Mouse (Mus musculus) left cerebral cortex, postnatal 4 days (tissue): ENCODE results near the gene Gmfb. TPM values are rescaled to one million over a fixed set of nuclear protein-coding genes. Genes with fewer than 3 reads are reported as not detected.
"Not testable (repeated sequence)": the region's sequence is repeated elsewhere in the genome, so short reads cannot be mapped to it uniquely, and the experiment has no call there.

Experiments used
- DNase-seq: peaks from one replicate; pipeline ENCODE4 v3.0.0-alpha.2; 2022
- intact Hi-C: fragments of 180-260 bp; cut with DNase I; formaldehyde crosslinking; loops from one replicate; pipeline ENCODE4 v1.15.1; 2025
- total RNA-seq, 2 experiments: library from RNA; stranded (reverse); gene quantifications; 2 replicates each; pipeline ENCODE4 v1.2.3; 2021

Gmfb gene
- 100 to 1,000 TPM; 132 to 135 TPM for total RNA-seq

DNA sequence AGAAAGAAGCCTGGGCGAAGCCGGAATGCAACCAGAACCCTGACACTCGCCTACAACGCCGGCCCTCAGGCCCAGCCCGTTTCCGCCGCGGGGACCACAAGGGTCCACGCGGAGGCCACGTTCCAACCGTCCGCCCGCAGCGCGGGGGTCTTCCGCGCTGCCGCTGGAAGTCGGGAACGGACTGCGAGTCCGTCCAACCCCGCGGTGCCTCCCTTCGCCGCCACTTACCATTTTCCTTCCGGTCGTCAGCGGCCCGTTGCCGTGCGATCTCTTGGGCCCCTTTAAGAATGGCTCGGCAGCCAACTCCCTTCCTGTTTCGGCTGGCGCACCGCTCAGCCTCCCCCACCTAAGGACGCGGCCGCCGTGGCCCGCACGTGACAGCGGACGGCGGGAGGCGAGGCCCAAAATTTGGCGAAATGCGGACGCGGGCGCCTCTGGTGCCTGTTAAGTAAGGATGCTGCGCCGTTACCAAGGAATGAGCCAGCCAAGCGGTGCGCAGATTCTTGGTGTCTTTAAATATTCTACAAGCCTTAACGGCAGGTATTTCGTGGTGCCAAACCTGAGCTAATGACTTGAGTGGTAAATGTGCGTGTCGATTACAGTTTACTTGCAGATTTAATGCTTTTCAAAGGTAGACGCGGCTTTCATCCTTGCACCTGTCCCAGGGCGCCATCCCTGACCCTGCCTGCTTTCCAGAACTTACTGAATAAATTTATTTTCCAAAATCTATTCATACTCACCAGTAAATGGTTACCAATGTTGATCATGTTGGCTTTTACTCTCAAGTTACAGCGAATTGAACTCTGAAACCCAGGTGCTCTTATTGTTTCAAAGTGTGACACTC, at the start of gene Gmfb:
Gene Gmfb (minus strand): TSS at position 370 of the 844 bp plus-strand sequence.
- DNase-seq, result peak; percentile 94
- intact Hi-C loops, result no loop called here

DNA sequence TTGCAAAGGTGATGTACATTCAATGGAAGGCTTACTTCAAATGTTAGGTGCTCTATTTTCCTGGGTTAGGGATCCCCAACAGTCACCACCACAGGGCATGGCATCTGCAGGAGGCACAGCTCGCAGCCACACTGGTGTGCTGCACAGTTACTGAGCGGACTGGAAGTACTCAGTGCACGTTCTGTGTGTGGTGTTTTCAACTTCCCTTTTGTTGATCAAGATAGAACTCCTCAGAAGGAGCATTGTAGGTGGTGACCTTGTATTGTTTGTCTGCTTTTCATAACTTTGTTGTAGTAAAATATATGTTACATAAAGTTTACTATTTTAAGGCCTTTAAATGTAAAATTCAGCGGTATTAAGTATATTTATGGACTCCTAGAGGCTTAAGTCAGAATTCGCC, 40.9 kb upstream of the Gmfb start:
- intact Hi-C loops, result no loop called here
- DNase-seq, result no peak

DNA sequence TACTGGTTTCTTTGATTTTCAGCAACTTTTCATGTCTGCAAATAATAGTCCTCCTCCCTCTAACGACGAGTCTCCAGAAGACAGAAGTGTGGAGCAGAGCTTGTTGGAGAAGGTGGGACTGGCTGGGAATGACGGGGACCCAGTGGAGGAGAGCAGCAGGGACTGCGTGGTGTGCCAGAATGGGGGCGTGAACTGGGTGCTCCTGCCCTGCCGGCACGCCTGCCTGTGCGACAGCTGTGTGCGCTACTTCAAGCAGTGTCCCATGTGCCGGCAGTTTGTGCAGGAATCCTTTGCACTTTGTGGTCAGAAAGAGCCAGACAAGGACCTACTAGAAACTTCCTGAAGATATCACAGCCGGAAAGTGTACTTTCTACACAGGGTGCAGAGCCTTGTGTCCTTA, 31.6 kb upstream of the Gmfb start:
- peak; percentile 6 for DNase-seq
- intact Hi-C loops, result no loop called here

DNA sequence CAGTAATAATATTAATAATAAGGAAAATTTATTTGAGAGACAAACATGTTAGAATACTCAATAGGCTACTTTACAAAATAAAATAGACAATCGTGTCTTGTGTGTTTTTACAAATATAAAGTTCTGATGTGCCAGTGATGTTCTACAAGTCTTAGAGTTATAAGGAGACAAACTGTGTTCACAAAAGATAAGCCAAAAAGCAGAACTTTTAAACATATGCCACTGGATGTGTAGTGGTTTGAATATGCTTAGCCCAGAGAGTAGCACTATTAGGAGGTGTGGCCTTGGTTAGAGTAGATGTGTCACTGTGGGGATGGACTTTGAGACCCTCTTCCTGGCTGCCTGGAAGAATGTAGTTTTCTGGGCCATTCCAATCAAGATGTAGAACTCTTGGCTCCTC, 27.7 kb upstream of the Gmfb start:
- intact Hi-C loops, result no loop called here
- no peak for DNase-seq

DNA sequence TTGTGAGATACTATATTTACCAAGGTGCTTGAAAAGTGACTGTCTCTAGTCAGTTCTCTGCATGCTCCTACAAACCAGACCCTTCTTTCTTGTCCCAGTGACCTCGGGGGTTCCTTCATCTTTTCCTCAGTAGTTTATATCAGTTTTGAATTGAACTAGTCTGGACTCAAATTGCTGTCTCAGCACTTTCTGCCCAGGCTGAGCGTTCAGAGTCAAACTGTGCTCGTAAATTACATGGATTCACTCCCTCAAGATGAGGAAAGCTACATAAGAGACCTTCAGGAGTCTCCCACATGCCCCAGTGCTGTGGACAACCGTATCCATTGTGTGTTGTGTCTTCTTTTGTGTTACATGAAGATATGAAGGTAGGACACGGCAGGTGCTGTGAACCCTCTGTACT, 26.7 kb upstream of the Gmfb start:
- intact Hi-C loops, result no loop called here
- no peak for DNase-seq

DNA sequence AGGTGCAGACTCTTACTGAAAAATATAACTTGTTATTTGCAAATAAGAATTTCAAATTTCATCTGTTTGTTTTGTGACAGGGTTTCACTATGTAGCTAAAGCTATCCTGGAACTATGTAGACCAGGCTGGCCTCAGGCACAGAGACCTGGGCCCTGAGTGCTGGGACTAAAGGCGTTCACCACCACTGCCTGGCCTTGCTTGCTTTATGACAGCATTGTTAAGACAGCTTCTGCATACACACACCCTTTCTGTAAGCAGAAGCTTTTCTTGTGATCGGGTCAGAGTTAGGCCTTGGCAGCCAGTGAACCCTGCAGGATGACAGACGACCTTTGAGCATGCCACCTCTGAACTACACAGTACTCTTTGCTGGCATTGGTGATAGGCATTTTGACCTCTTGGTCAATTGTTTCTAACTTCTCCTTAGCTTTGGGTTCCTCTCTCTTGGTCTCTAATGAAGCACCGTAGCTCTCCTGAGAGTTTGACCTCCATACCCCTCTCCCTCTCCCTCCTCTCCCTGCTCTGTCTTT, 26.1 kb upstream of the Gmfb start:
- intact Hi-C loops, result no loop called here
- no peak for DNase-seq

DNA sequence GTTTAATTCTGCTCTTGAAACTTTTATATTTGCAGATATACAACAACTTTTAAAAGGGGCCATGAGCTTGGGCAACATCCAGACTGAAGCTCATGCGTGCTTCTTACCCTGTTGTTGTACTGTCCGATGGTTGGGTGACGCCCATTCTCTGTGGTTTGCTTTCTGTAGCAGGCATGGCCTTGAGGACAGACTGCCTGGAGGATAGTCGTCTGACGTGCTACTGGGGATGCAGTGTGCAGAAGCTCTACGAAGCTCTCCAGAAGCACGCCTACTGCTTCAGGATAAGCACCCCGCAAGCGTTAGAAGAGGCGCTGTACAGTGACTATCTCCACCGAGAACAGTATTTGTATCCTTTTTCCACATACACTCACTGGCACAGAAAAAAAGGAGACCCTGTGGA, 23.7 kb upstream of the Gmfb start:
- intact Hi-C loops, result no loop called here

DNA sequence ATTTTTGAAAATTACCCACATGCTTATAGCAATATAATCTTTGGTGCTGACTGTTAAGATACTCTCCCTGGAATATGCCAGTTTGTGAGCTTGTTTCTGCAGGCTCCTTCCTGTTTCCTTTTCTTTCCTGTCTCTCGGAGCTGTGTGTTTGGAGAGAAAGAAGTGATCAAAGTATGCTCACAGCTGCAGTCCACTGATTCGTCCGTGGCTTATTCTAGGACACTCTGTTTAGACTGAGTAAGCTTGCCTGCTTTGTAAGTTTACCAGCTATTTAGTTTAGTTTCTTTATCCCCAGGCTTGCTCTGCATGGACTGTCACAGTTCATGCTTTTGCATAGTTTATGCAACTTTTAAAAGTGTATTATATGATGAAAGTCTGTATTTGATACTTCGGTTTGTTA, 17.3 kb upstream of the Gmfb start:
- intact Hi-C loops, result no loop called here
- no peak for DNase-seq

More for the DNA sequence above, 23.7 kb upstream of the Gmfb start:
- no peak for DNase-seq

DNA sequence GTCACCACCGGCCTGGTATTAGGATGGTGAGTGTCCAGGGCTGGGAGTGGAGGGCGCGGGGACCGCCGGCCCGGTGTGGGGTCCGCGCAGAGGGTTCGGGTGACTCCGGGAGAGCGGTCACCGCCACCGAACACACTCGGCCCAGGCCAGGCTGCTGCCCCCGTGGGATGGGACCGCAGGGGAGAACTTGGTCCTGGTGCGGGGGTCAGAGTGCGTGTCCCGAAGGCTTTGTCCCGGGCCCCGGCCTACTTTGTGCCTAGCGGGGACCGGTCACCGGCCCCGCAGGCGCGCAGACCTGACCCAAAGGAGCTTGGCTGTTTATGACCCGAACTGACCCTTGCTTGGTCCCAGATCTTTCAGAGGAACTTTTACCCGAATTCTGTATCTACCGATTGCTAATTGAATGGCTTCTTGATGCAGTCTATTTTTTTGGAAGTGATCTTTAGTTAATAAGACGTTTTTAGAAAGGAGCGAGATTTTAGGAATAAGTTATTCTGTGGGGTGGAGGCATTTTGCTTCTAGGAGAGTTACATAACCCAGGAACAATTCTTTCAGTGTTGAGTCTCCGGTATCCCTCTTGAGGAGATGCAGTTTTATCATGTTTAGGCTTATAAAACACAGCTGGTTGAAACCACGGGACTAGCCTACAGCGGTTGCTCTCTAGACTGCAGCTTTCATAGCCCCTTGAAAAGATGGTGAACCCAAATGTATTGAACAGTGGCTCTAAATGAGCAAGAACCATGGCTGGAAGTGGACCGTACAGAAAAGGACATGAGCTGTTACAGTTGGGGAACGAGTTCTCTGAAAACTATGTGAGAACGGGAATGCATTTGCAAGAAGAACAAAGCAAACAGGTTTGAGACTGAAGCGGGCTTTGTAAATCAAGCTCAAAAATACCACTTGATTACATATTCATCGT, 10.6 kb upstream of the Gmfb start:
- intact Hi-C loops, result no loop called here
- DNase-seq, result peak; percentile 25

DNA sequence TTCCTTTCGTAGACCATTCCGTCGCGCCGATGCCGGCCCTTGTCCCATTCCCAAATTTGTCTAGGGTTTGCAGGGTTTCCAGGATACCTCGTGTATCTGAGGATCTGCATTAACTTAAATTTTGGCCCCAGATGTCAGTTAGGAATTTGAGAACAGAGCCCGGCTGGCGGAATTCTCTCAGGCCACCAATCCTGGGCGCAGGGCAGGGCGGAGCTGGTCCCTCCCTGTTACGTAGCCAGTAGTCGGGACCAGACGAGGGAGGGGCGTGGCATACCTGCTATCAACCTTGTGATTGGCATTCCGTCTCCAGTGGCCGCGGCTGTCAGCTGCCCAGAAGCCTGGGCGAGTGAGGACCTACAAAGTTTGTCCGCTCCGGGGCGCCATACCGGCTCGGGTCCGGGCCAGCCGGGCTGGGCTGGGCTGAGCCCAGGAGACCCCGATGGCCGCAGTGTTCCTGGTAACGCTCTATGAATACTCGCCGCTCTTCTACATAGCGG, 9.8 kb upstream of the Gmfb start, which contains the start of gene Cgrrf1:
Gene Cgrrf1 (plus strand): TSS at position 289 of the 497 bp plus-strand sequence.
- intact Hi-C loops, result no loop called here
- peak; percentile 94 for DNase-seq

DNA sequence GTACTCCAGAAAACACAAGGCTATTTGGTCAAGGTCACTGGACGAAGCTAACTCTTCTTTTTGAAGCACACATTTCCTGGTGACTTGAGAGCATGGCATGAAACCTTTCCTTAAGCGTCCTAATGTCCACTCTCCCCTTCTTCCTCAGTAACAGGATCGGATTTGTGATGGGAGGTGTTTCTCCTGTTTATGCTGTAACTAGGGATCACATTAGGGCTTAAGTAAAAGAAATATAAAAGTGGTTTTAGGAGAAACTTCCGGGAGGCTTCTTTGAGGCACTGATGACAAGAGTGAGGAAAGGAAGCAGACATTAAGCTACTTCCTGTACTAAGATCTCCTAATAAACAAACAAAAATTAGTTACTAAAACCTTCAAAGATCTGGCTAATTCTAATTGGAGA, 9.3 kb upstream of the Gmfb start:
- DNase-seq, result no peak

DNA sequence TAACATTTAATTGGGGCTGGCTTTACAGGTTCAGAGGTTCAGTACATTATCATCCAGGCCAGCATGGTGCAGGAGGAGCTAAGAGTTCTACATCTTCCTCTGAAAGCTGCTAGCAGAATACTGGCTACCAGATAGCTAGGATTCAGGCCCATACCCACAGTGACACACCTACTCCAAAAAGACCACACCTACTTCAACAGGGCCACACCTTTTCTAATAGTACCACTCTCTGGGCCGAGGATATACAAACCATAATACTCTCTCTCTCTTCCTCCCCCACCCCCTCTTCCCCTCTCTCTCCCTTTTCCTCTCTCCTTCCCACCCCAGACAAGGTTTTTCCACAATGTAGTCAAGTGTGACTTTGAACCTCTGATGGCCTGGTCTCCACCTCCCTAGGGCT, 5.4 kb upstream of the Gmfb start:
- intact Hi-C loops, result no loop called here
- DNase-seq, result no peak

More for the DNA sequence above, 9.3 kb upstream of the Gmfb start:
- intact Hi-C loops, result no loop called here

DNA sequence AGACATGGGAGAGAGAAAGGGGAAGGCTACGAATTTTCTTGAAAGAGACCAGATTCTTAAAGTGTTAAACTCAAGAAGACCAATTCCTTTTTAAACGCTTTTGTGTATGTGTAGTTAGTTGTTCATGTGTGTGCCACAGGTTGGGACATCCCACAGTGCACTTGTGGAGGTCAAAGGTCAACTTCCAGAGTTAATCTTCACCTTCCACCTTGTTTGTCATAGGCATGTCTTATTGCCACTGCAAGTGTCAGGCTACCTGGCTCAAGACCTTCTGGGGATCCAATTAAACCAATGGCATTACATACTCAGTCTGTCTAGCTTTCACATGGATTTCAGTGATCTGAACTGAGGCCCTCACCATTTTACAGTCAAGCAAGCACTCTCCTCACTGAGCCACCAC, 2.0 kb upstream of the Gmfb start:
- intact Hi-C loops, result no loop called here
- no peak for DNase-seq

DNA sequence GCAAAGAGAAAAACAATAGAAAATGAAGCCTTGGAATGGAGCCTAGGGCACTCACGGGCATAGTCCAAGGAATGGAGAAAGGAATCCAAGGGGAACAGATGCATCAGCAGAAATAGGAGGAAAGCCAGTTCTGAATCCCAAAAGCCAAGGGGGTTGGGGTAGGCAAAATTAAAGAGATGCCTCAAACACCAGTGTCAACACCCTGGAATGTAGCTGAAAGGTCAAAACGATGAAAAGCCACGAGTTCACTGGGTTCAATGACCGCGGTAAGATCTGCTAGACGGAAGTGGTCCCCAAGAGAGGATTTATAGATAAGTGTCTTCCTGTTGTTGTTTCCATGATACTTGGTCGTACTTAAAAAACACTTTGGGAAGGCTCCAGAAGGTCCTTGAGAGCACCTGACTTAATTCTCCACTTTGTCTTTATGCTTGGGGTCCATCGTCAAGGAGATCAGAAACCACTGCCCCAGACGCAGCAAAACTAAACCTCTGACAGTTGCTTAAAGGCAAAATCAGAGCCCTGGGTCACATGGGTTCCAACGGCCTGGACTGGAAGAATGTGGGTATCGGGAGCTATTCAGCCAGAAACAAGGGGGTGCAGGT, 670 bp downstream of the Gmfb start:
- intact Hi-C loops, result no loop called here
- no peak for DNase-seq

DNA sequence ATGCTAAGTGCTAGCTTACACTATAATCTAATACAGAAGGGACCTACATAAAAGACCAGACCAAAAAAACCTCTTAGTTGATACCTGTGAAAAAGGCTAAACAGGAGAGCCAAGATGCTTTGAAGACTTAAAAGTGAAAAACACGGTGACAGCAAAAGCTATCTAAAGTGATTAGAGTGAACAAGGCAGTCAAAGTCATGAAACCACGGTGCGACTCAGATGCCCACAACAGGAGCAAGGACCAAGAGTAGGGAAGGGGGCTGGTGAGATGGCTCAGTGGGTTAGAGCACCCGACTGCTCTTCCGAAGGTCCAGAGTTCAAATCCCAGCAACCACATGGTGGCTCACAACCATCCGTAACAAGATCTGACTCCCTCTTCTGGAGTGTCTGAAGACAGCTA, 2.1 kb downstream of the Gmfb start:
- intact Hi-C loops, DNase-seq: not testable (repeated sequence)

DNA sequence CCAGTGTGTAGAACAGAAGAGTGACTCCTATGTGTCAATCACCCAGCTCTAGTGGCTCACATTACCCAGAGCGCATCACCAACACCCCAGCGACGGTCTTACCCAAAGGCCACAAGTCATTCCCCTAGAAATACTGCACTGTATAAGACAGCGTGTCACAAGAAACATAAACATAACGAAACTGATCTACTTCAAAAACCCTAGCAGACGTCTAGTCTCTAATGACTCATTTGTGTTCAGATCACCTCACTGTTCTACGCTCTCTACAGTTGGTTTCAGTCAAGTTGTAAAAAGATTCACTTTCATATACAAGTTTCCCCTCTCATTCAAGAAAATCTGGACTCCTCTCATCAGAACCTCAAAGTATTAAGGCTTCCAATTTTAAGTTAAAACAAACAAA, 3.3 kb downstream of the Gmfb start:
- no peak for DNase-seq
- intact Hi-C loops, result no loop called here

DNA sequence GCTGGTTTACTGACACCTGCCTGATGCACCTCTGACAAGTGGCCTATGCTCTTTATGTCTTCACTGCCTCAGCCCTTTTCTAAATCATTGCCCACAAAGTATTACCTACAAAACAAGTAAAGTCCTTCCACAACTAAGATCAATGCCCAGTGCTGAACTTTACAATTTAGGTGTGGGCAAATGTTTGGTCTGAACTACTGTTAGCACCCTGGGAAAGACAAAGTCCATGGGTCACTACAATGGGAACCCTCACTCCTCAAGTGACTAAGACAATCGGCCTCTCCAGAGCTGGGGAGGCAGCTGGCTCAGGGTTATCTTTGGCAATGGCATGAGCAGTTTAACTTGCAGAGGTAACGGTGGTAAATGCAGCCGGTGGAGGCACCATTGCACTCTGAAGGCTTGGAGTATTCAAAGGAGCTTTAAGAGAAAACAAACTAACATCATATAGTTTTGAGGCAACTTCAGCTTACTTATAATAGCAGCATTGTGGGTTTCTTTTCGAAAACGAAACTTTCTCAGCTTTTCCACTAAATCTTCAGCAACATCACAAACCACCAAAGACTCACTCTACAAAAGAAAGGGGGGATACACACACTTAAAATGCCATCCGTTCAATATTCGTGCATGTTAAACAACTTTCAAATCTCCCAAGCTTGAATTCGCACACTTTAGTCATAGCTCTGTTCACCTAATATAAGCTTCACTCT, 5.0 kb downstream of the Gmfb start:
- intact Hi-C loops, result no loop called here
- DNase-seq, result no peak

DNA sequence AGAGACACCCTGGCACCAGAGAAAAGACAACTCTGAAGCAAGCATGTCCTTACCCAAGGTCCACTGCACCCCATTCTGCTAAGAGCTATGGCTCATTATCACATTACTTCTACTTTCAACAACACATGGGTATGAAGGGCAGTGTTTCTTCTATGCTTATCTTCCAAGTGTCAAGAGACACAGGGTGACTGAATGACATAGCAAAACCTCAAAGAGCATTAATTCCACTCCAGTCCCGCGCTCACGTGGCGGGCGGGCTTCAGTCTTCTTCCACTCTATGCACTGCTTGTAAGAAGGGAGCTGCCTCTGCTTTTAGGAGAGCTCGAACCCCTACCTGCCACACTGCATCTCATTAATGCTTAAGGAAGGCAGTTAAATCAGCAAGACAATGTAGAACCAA, 6.4 kb downstream of the Gmfb start:
- intact Hi-C loops, result no loop called here
- no peak for DNase-seq

DNA sequence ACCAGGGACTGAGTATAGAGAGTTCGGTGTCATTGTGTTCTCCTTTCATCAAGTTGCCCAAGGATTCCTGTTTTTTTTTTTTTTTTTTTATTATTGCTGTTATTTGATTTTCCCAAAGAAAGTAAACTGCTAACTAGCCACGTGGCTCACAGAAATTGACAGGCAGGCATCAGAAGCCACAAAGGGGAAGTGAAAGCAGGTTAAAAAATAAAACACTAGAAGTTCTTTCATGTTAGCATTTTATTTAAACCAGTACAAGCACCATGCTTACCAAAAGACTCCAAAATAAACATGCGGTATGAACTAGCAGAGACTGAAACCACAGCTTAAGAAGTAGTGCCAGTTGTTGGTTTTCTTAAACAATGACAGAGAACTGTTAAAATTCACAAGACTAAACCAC, 14.1 kb downstream of the Gmfb start:
- intact Hi-C loops, result no loop called here
- DNase-seq, result no peak

DNA sequence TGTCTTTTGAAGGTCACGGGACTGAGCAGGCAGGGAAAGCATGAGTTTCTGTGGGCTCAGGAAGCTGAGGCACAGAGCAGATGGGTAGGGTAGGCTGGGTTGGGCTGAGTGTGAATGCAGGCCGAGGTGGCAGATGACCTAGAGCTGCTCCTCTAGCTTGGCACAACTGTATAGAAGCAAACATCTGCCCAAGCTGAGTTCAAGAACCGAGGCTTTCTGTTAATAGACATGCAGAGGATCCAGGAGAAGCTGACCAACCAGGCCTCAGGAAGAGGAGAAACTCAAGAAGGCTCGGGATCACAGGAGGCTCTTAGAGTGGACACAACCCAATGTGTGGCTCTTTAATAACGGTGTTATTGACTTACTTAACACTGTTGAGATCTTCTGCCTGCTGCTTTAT, 15.9 kb downstream of the Gmfb start:
- intact Hi-C loops, result no loop called here
- no peak for DNase-seq
